In genomic region chr2:102464342-102464732, GRCm38 (mm10) we compare ENCODE assay signal across 13 mouse cellular contexts. TPM values are rescaled to one million over a fixed set of nuclear protein-coding genes. Genes with fewer than 3 reads are reported as not detected.
A peak's percentile ranks its signal among the peaks of the same experiment; 100 is the strongest.
DNase-seq lines count a peak whose midpoint lies in the region; ATAC-seq and TF ChIP-seq lines count a peak whose summit lies in the region.
"Had no signal": no experiment of that assay in that cellular context is flagged by ENCODE, and none has a peak within 500 bp of the region (broad histone marks: within the 10 kb centered on the region; RNA-seq: fewer than 3 reads in every experiment).

No protein-coding gene starts in this region.

- no peak for TF ChIP-seq CTCF in lung, embryonic 14.5 days (IDR thresholded peaks at IDR 0.05; ENCODE audit: low read depth)
- no peak for TF ChIP-seq CTCF in lung, postnatal 0 days (IDR thresholded peaks at IDR 0.05)

- H3K36me3 ChIP-seq in forebrain, embryonic 14.5 days (ENCODE audit: control insufficient read depth, insufficient read depth, low read length), result no peaks in the 10 kb centered on the region
- no peaks in the 10 kb centered on the region for H3K36me3 ChIP-seq in forebrain, embryonic 10.5 days (replicated peaks)
- H3K36me3 ChIP-seq in lung, embryonic 14.5 days (ENCODE audit: insufficient read depth), result no peaks in the 10 kb centered on the region
- H3K36me3 ChIP-seq in lung, postnatal 0 days (ENCODE audit: insufficient read depth, low read length), result no peaks in the 10 kb centered on the region
- H3K36me3 ChIP-seq in hindbrain, embryonic 14.5 days (replicated peaks; ENCODE audit: control insufficient read depth, insufficient read depth), result no peaks in the 10 kb centered on the region
- H3K36me3 ChIP-seq in neural tube, embryonic 13.5 days, result no peaks in the 10 kb centered on the region
- H3K36me3 ChIP-seq: heart, embryonic 15.5 days; limb, embryonic 10.5 days; liver, embryonic 12.5 days had no signal

- no peaks in the 10 kb centered on the region for H3K27me3 ChIP-seq in forebrain, embryonic 14.5 days (replicated peaks; ENCODE audit: control insufficient read depth, insufficient read depth, low read length)
- H3K27me3 ChIP-seq in forebrain, embryonic 10.5 days (ENCODE audit: poor library complexity, severe bottlenecking), result 0 out of 2 replicates have a peak, but pooled peaks cover under 1% of the 10 kb centered on the region
- no peaks in the 10 kb centered on the region for H3K27me3 ChIP-seq in lung, embryonic 14.5 days (ENCODE audit: insufficient read depth, low read length)
- H3K27me3 ChIP-seq in lung, postnatal 0 days (replicated peaks; ENCODE audit: insufficient read depth, low read length), result no peaks in the 10 kb centered on the region
- no peaks in the 10 kb centered on the region for H3K27me3 ChIP-seq in hindbrain, embryonic 14.5 days (ENCODE audit: control insufficient read depth, insufficient read depth, low read length)
- H3K27me3 ChIP-seq in neural tube, embryonic 13.5 days, result no peaks in the 10 kb centered on the region

- no peaks in the 10 kb centered on the region for H3K4me1 ChIP-seq in forebrain, embryonic 14.5 days (ENCODE audit: control insufficient read depth, insufficient read depth, low read length)
- H3K4me1 ChIP-seq in forebrain, embryonic 10.5 days, result peaks cover 6% of the 10 kb centered on the region; the same call in 1 of the 2 replicates
- no peaks in the 10 kb centered on the region for H3K4me1 ChIP-seq in lung, embryonic 14.5 days (ENCODE audit: insufficient read depth)
- H3K4me1 ChIP-seq in lung, postnatal 0 days (ENCODE audit: insufficient read depth, low read depth, low read length), result no peaks in the 10 kb centered on the region
- no peaks in the 10 kb centered on the region for H3K4me1 ChIP-seq in hindbrain, embryonic 14.5 days (replicated peaks; ENCODE audit: control insufficient read depth, insufficient read depth, low read length)
- H3K4me1 ChIP-seq in neural tube, embryonic 13.5 days (replicated peaks), result peaks cover 20% of the 10 kb centered on the region
- H3K4me1 ChIP-seq: heart, embryonic 15.5 days; liver, embryonic 12.5 days had no signal

- no peak for DNase-seq in forebrain, embryonic 14.5 days (ENCODE audit: low spot score)
- no peak for DNase-seq in forebrain, embryonic 10.5 days (ENCODE audit: extremely low spot score, low spot score)
- no peak for DNase-seq in lung, embryonic 14.5 days
- DNase-seq in lung, postnatal 0 days (ENCODE audit: low spot score), result no peak
- DNase-seq in hindbrain, embryonic 14.5 days (ENCODE audit: low spot score), result no peak
- DNase-seq in spleen, postnatal 10 days (ENCODE audit: low spot score in 2 of 2), result no peak
- DNase-seq: adrenal gland, postnatal 25 days; thymus, adult 18-20 months had no signal

- H3K9me3 ChIP-seq in forebrain, embryonic 14.5 days (replicated peaks; ENCODE audit: control insufficient read depth, low read length), result no peaks in the 10 kb centered on the region
- H3K9me3 ChIP-seq in forebrain, embryonic 10.5 days, result no peaks in the 10 kb centered on the region
- no peaks in the 10 kb centered on the region for H3K9me3 ChIP-seq in lung, embryonic 14.5 days (ENCODE audit: low read depth, low read length)
- no peaks in the 10 kb centered on the region for H3K9me3 ChIP-seq in lung, postnatal 0 days (ENCODE audit: low read length)
- no peaks in the 10 kb centered on the region for H3K9me3 ChIP-seq in hindbrain, embryonic 14.5 days (ENCODE audit: control insufficient read depth, low read length)
- H3K9me3 ChIP-seq in neural tube, embryonic 13.5 days, result no peaks in the 10 kb centered on the region
- H3K9me3 ChIP-seq: heart, embryonic 15.5 days; limb, embryonic 10.5 days; liver, embryonic 12.5 days had no signal

- no peak for TF ChIP-seq EP300 in lung, postnatal 0 days (IDR thresholded peaks at IDR 0.05)

- 92% methylated on average over 2 of the region's 2 CpGs for WGBS in forebrain, embryonic 14.5 days
- WGBS in forebrain, embryonic 10.5 days, result 90% methylated on average over 2 of the region's 2 CpGs
- 84% methylated on average over 2 of the region's 2 CpGs for WGBS in lung, embryonic 14.5 days
- WGBS in lung, postnatal 0 days, result 76% methylated on average over 2 of the region's 2 CpGs
- 79% methylated on average over 2 of the region's 2 CpGs for WGBS in hindbrain, embryonic 14.5 days
- WGBS in neural tube, embryonic 13.5 days, result 77% methylated on average over 2 of the region's 2 CpGs

- H3K9ac ChIP-seq in forebrain, embryonic 14.5 days (ENCODE audit: low read length), result no peak overlapping the region
- H3K9ac ChIP-seq in lung, embryonic 14.5 days, result no peak overlapping the region
- H3K9ac ChIP-seq in lung, postnatal 0 days (replicated peaks; ENCODE audit: low read depth), result no peak overlapping the region
- H3K9ac ChIP-seq in hindbrain, embryonic 14.5 days, result no peak overlapping the region
- H3K9ac ChIP-seq in neural tube, embryonic 13.5 days, result 0 out of 2 replicates have a peak overlapping the region, but pooled peaks have one; percentile 8
- H3K9ac ChIP-seq: heart, embryonic 15.5 days; liver, embryonic 12.5 days had no signal

- peak; percentile 29; the same call in 1 of the 2 replicates for ATAC-seq in forebrain, embryonic 14.5 days
- ATAC-seq in lung, embryonic 14.5 days (ENCODE audit: insufficient read depth), result peak; percentile 59
- ATAC-seq in lung, postnatal 0 days, result no peak; the same call in 1 of the 2 replicates
- ATAC-seq in hindbrain, embryonic 14.5 days (ENCODE audit: low FRiP score), result peak; percentile 22; the same call in 1 of the 2 replicates
- no peak for ATAC-seq in neural tube, embryonic 13.5 days (ENCODE audit: low read depth)
- ATAC-seq in monocyte, adult 5-6 weeks (replicated peaks; ENCODE audit: insufficient number of reproducible peaks, low FRiP score, low TSS enrichment, poor library complexity, severe bottlenecking), result no peak
- ATAC-seq: liver, embryonic 12.5 days had no signal

- no peak overlapping the region for H3K4me3 ChIP-seq in forebrain, embryonic 14.5 days (ENCODE audit: low read depth, low read length)
- no peak overlapping the region for H3K4me3 ChIP-seq in forebrain, embryonic 10.5 days
- no peak overlapping the region for H3K4me3 ChIP-seq in lung, embryonic 14.5 days (ENCODE audit: low read depth, low read length)
- H3K4me3 ChIP-seq in lung, postnatal 0 days (ENCODE audit: low read depth, low read length), result no peak overlapping the region
- no peak overlapping the region for H3K4me3 ChIP-seq in hindbrain, embryonic 14.5 days (replicated peaks; ENCODE audit: low read length)
- no peak overlapping the region for H3K4me3 ChIP-seq in neural tube, embryonic 13.5 days
- H3K4me3 ChIP-seq: heart, embryonic 15.5 days; limb, embryonic 10.5 days; liver, embryonic 12.5 days had no signal

- H3K4me2 ChIP-seq in forebrain, embryonic 14.5 days (ENCODE audit: low read length), result no peak overlapping the region
- H3K4me2 ChIP-seq in lung, embryonic 14.5 days, result no peak overlapping the region
- H3K4me2 ChIP-seq in lung, postnatal 0 days (replicated peaks; ENCODE audit: low read depth, low read length), result no peak overlapping the region
- no peak overlapping the region for H3K4me2 ChIP-seq in hindbrain, embryonic 14.5 days (replicated peaks)
- no peak overlapping the region for H3K4me2 ChIP-seq in neural tube, embryonic 13.5 days
- H3K4me2 ChIP-seq: heart, embryonic 15.5 days; liver, embryonic 12.5 days had no signal

- no peak overlapping the region for H3K27ac ChIP-seq in forebrain, embryonic 14.5 days (ENCODE audit: low read depth, low read length)
- H3K27ac ChIP-seq in forebrain, embryonic 10.5 days, result no peak overlapping the region
- H3K27ac ChIP-seq in lung, embryonic 14.5 days (ENCODE audit: low read depth), result peak overlapping the region; percentile 59
- no peak overlapping the region for H3K27ac ChIP-seq in lung, postnatal 0 days (ENCODE audit: low read length)
- 0 out of 2 replicates have a peak overlapping the region, but pooled peaks have one; percentile 67 for H3K27ac ChIP-seq in hindbrain, embryonic 14.5 days
- peak overlapping the region; percentile 54 for H3K27ac ChIP-seq in neural tube, embryonic 13.5 days (replicated peaks)
- H3K27ac ChIP-seq: heart, embryonic 15.5 days; limb, embryonic 10.5 days; liver, embryonic 12.5 days had no signal

RNA-seq across cellular contexts. Expression of gene Fjx1, which starts 12.0 kb away (rescaled TPM):
- 21.7 and 25.0 TPM in 2 replicates for polyA plus RNA-seq in forebrain, embryonic 14.5 days (2014; fragmentation: Nextera tagmentation; extraction: Ambion mirVana)
- 13.3 and 13.5 TPM in 2 replicates for polyA plus RNA-seq in forebrain, embryonic 10.5 days (2016; fragmentation: Nextera tagmentation; extraction: Ambion mirVana)
- 6.7 and 8.3 TPM in 2 replicates for polyA plus RNA-seq in lung, embryonic 14.5 days (2014; fragmentation: Nextera tagmentation; extraction: Ambion mirVana)
- 7.3 and 7.8 TPM in 2 replicates for polyA plus RNA-seq in lung, postnatal 0 days (2015; fragmentation: Nextera tagmentation; extraction: Ambion mirVana)
- 32.3 and 38.3 TPM in 2 replicates for polyA plus RNA-seq in hindbrain, embryonic 14.5 days (2014; fragmentation: Nextera tagmentation; extraction: Ambion mirVana)
- 38.0 and 40.5 TPM in 2 replicates for polyA plus RNA-seq in neural tube, embryonic 13.5 days (2015; fragmentation: Nextera tagmentation; extraction: Ambion mirVana)
- not detected in 3 replicates for total RNA-seq in monocyte, adult 5-6 weeks (2017)

RNA-seq across cellular contexts. Expression of gene Trim44, which starts 56.7 kb away (rescaled TPM):
- 29.8 and 34.6 TPM in 2 replicates for polyA plus RNA-seq in forebrain, embryonic 14.5 days (2014; fragmentation: Nextera tagmentation; extraction: Ambion mirVana)
- 20.6 and 21.9 TPM in 2 replicates for polyA plus RNA-seq in forebrain, embryonic 10.5 days (2016; fragmentation: Nextera tagmentation; extraction: Ambion mirVana)
- 37.6 and 39.3 TPM in 2 replicates for polyA plus RNA-seq in lung, embryonic 14.5 days (2014; fragmentation: Nextera tagmentation; extraction: Ambion mirVana)
- polyA plus RNA-seq in lung, postnatal 0 days (2015; fragmentation: Nextera tagmentation; extraction: Ambion mirVana), result 12.7 and 17.3 TPM in 2 replicates
- polyA plus RNA-seq in hindbrain, embryonic 14.5 days (2014; fragmentation: Nextera tagmentation; extraction: Ambion mirVana), result 74.2 and 77.7 TPM in 2 replicates
- 54.8 and 65.5 TPM in 2 replicates for polyA plus RNA-seq in neural tube, embryonic 13.5 days (2015; fragmentation: Nextera tagmentation; extraction: Ambion mirVana)
- 29.3 to 39.8 TPM (median 36.1 TPM) in 3 replicates for total RNA-seq in monocyte, adult 5-6 weeks (2017)

Comparison
In these comparisons a context has a peak if more than half of its experiments do, and no peak if none do; other contexts are left out.
1. ATAC-seq: peak in forebrain, embryonic 14.5 days (single experiment), lung, embryonic 14.5 days (single experiment) and hindbrain, embryonic 14.5 days (single experiment); none in lung, postnatal 0 days (single experiment), neural tube, embryonic 13.5 days (single experiment) and monocyte, adult 5-6 weeks (single experiment).
2. H3K27ac ChIP-seq: peak in lung, embryonic 14.5 days (single experiment), hindbrain, embryonic 14.5 days (single experiment) and neural tube, embryonic 13.5 days (single experiment); none in forebrain, embryonic 14.5 days (single experiment), forebrain, embryonic 10.5 days (single experiment) and lung, postnatal 0 days (single experiment).